Mouse (Mus musculus) limb, embryonic 11.5 days (tissue): ENCODE results near the gene Mat2b. TPM values are rescaled to one million over a fixed set of nuclear protein-coding genes. Genes with fewer than 3 reads are reported as not detected.

Experiments used
- ATAC-seq: fragments of 200-750 bp; cut with Nextera tagmentation; 2 replicates; pipeline ENCODE4 v1.8.0; 2017; ENCODE audit warnings: low read depth; ENCODE audit not compliant: insufficient number of reproducible peaks, low FRiP score, low TSS enrichment
- DNase-seq: peaks from one replicate; pipeline ENCODE4 v3.0.0-alpha.2; 2015; ENCODE audit warnings: low spot score
- H3K27ac ChIP-seq: fragments of 300-500 bp; sonication (generic); replicated peaks from 2 replicates; pipeline ENCODE4 v1.5.1; 2014; ENCODE audit warnings: low read depth, mild to moderate bottlenecking, low read length
- H3K27me3 ChIP-seq: fragments of 300-500 bp; sonication (generic); 2 replicates; pipeline ENCODE4 v1.6.1; 2014; ENCODE audit warnings: mild to moderate bottlenecking, low read length, mixed read lengths; ENCODE audit not compliant: control insufficient read depth, insufficient read depth
- H3K36me3 ChIP-seq: fragments of 300-500 bp; sonication (generic); 2 replicates; pipeline ENCODE4 v1.6.1; 2014; ENCODE audit warnings: mild to moderate bottlenecking, low read length, moderate library complexity, mixed read lengths; ENCODE audit not compliant: control insufficient read depth, insufficient read depth
- H3K4me1 ChIP-seq: fragments of 300-500 bp; sonication (generic); 2 replicates; pipeline ENCODE4 v1.6.1; 2014; ENCODE audit warnings: low read length, mixed read lengths; ENCODE audit not compliant: control insufficient read depth, insufficient read depth
- H3K4me2 ChIP-seq: fragments of 300-500 bp; sonication (generic); 2 replicates; pipeline ENCODE4 v1.6.1; 2014; ENCODE audit warnings: low read depth, mild to moderate bottlenecking, moderate library complexity; ENCODE audit not compliant: severe bottlenecking
- H3K4me3 ChIP-seq: fragments of 300-500 bp; sonication (generic); 2 replicates; pipeline ENCODE4 v1.5.1; 2014; ENCODE audit warnings: low read depth, low read length
- H3K9ac ChIP-seq: fragments of 300-500 bp; sonication (generic); 2 replicates; pipeline ENCODE4 v1.6.1; 2014; ENCODE audit warnings: mild to moderate bottlenecking, low read length
- H3K9me3 ChIP-seq: fragments of 300-500 bp; sonication (generic); 2 replicates; pipeline ENCODE4 v1.6.1; 2016; ENCODE audit warnings: low read length; ENCODE audit not compliant: control insufficient read depth
- WGBS: fragments of 180-500 bp; shearing (Covaris S2); extraction: QIAGEN DNeasy Blood & Tissue Kit; methylation state at CpG from one replicate; pipeline ENCODE4 v1.1.7; 2014; 5-methylcytosine and 5-hydroxymethylcytosine counted together
- polyA plus RNA-seq: library from polyadenylated mRNA; unstranded; fragments of >200 nt; fragmentation: Nextera tagmentation; extraction: Ambion mirVana; gene quantifications from 2 replicates; pipeline ENCODE4 v1.2.1, GENCODE M21; 2014

The Mat2b gene
- 126 and 130 TPM in 2 replicates for polyA plus RNA-seq

DNA sequence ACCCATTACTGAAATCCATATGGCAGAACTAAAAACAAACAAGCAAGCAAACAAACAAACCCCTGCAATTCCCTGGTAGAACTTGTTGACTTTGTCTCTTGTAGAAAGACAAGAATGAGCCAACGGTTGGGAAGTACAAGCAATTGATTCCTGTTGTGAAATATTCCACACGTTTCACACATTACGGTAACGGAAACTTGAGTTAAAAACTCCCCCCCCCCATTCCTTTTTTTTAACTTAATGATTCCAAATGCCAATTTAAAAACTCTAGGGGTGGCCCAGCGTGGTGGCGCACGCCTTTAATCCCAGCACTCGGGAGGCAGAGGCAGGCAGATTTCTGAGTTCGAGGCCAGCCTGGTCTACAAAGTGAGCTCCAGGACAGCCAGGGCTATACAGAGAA lies at the start of gene Mat2b:
Gene Mat2b, minus strand, starts transcription at position 101 of the 400 bp plus-strand sequence.
- H3K4me1 ChIP-seq = peaks cover 3% of the 10 kb centered on the region; the same call in 1 of the 2 replicates
- no peak for DNase-seq
- H3K9ac ChIP-seq = peak within 1 kb of the TSS; percentile 89
- peak within 1 kb of the TSS; percentile 69 for H3K4me2 ChIP-seq
- WGBS = 84% methylated on average over 9 of the region's 9 CpGs
- peak within 1 kb of the TSS; percentile 69 for H3K4me3 ChIP-seq
- no peak for ATAC-seq
- no peaks in the 10 kb centered on the region for H3K9me3 ChIP-seq
- H3K27ac ChIP-seq = peak within 1 kb of the TSS; percentile 97
- H3K36me3 ChIP-seq = no peaks in the 10 kb centered on the region
- no peaks in the 10 kb centered on the region for H3K27me3 ChIP-seq

DNA sequence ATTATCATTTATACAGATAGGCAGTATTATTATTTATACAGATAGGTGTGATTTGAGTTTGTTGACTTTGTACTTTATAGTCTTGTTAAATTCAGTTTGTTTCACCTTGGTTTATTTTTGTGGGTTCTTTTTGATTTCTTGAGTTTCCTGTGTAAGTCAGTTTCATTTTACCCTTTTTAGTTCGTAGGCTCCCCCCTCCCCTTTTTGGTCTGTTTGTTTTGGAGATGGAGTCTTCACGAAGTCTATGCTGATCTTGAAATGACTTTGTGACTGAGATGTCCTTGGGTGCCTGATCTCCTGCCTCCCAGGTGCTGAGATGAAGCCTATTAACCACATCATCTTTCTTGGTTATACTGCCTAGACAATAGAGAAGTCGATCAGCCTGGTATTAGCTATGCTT lies 49.3 kb upstream of the Mat2b start:
- no peak for DNase-seq
- no peaks in the 10 kb centered on the region for H3K4me1 ChIP-seq
- H3K36me3 ChIP-seq = no peaks in the 10 kb centered on the region
- H3K27ac ChIP-seq = no peak overlapping the region
- H3K27me3 ChIP-seq = no peaks in the 10 kb centered on the region
- no peak for ATAC-seq
- H3K9me3 ChIP-seq = no peaks in the 10 kb centered on the region
- WGBS = 85% methylated on average over 3 of the region's 3 CpGs
- no peak overlapping the region for H3K4me2 ChIP-seq
- no peak overlapping the region for H3K9ac ChIP-seq
- H3K4me3 ChIP-seq = no peak overlapping the region

DNA sequence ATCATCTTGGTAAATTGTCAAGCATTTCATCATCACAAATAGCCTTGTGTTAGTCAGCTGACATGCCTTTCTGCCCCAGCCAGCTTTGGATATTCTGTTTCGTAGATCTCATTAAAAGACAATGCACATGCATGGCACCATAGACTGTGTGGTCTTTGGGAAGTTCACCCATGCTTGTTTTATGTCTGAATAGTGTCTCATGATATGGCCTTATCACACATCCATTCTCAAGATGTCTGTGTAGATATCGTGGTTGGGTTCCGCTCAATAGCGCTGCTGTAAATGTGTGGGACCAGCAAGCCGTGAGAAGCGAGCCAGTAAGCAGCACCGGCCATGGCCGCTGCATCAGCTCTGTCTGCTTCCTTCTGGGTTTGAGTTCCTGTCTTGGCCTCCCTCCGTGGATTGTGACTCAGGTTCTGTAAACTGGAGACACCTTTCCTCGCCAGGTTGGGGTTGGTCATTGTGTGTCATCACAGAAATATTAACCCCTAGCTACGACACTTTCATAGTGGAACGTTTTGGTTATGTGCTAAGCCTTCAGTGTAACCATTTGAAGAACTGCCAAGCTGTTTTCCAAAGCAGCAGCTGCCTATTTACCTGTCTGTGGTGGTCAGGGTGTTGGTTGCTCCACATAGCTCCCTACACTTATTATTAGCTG lies 46.7 kb upstream of the Mat2b start:
- Histone ChIP-seq H3K4me3 (no peak overlapping the region), H3K4me2 (no peak overlapping the region), H3K9ac (no peak overlapping the region), H3K9me3 (no peaks in the 10 kb centered on the region), H3K27me3 (no peaks in the 10 kb centered on the region), H3K27ac (no peak overlapping the region), H3K36me3 (peaks cover 4% of the 10 kb centered on the region; the same call in 1 of the 2 replicates), H3K4me1 (no peaks in the 10 kb centered on the region)
- 89% methylated on average over 12 of the region's 12 CpGs for WGBS
- ATAC-seq (no peak), DNase-seq (no peak)

DNA sequence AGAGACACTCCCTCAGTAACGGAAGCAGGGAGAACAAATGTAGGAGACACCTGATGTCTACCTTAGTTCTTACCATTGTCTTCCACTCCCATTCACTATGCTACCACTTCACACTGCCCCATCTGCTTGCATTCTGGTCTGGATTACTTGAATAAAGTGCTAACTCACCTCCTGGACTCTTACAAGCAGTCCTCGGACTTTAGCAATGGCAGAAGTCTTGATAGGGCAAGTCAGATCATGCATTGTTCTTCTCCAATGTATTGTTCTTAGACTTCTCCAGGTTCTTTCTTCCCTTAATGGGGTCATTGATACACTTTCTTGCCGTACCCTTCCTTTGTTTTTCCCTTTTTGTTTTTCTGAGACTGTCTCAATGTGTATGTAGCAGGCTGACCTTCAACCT lies 42.4 kb upstream of the Mat2b start:
- Histone ChIP-seq H3K36me3 (peaks cover 5% of the 10 kb centered on the region; the same call in 1 of the 2 replicates), H3K9ac (no peak overlapping the region), H3K4me1 (no peaks in the 10 kb centered on the region), H3K4me2 (no peak overlapping the region), H3K27ac (no peak overlapping the region), H3K4me3 (no peak overlapping the region), H3K27me3 (no peaks in the 10 kb centered on the region), H3K9me3 (no peaks in the 10 kb centered on the region)
- 95% methylated on average over 3 of the region's 3 CpGs for WGBS
- ATAC-seq (no peak), DNase-seq (no peak)

DNA sequence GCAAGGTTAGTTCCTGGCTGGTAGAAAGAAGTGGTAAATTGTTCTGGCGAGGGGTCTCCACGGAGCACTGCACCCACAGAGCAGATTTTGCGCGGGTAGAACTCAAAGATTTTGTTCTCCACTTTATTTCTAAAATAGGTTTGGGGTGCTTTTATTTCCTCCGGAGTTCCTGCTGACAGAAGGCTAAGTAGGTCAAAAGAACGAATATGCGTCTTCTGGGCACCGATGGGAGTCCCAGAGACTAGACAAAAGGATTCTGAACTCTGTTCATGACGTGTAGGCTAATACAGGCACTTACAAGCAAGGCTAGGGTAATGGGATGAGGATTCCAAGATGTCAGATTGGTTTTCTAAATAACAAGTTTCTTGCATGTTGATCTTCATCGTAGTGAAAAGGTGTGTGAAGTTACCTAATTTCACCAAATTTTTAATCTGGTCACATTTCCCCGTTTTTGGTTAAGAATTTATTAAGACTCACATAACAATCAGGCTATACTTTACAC lies 39.3 kb upstream of the Mat2b start:
- 6% methylated on average over 11 of the region's 11 CpGs for WGBS
- no peak for DNase-seq
- H3K4me1 ChIP-seq = no peaks in the 10 kb centered on the region
- no peaks in the 10 kb centered on the region for H3K9me3 ChIP-seq
- peak overlapping the region; percentile 54 for H3K4me2 ChIP-seq
- no peak for ATAC-seq
- peak overlapping the region; percentile 84 for H3K9ac ChIP-seq
- peak overlapping the region; percentile 68 for H3K4me3 ChIP-seq
- H3K27me3 ChIP-seq = no peaks in the 10 kb centered on the region
- peaks cover 5% of the 10 kb centered on the region; the same call in 1 of the 2 replicates for H3K36me3 ChIP-seq
- H3K27ac ChIP-seq = peak overlapping the region; percentile 73; the same call in 1 of the 2 replicates

DNA sequence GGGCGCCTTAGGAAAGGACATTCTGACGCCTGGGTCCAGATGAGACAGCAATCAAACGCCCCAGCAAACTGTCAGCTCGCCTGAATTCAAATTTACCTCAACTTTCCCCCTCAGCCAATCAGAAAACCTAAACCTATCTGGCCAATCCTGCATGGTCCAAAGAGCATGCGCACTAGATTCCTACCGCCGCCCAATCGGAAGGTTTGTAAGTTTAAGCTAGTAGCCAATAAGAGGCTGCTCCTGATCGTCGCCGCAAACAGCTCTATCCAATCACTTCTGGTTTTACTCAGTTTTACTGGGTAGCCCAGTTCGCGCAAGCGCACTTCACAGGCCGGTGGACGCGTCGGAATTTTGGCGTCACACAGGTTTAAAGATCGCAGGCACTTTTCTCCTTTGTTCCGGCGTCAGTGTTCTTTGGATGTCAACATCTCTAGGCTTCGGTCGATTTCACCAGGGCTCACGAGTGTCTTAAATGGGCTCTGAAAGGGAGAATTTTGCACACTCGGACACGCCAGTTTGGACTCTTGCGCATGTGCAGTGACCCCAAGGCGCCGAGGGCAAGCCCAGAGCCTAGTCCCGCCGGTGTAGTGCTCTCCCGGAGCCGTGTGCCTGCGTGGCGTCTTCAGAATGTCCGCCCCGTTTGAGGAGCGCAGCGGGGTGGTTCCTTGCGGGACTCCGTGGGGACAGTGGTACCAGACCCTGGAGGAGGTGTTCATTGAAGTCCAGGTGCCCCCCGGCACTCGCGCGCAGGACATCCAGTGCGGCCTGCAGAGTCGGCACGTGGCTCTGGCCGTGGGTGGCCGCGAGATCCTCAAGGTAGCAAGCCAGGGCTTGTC lies 38.6 kb upstream of the Mat2b start, which contains the start of the genes Hmmr and Nudcd2:
Gene Hmmr, minus strand, starts transcription at position 84 of the 836 bp plus-strand sequence.
Gene Nudcd2, plus strand, starts transcription at position 329 of the 836 bp plus-strand sequence.
- H3K9ac ChIP-seq = peak within 1 kb of the TSS; percentile 84
- WGBS = under 1% methylated on average over 52 of the region's 52 CpGs
- DNase-seq = peak; percentile 93
- no peaks in the 10 kb centered on the region for H3K27me3 ChIP-seq
- peak within 1 kb of the TSS; percentile 73 for H3K27ac ChIP-seq
- no peaks in the 10 kb centered on the region for H3K4me1 ChIP-seq
- peaks cover 8% of the 10 kb centered on the region; the same call in 1 of the 2 replicates for H3K36me3 ChIP-seq
- H3K4me2 ChIP-seq = peak within 1 kb of the TSS; percentile 69
- ATAC-seq = peak; percentile 99
- H3K4me3 ChIP-seq = peak within 1 kb of the TSS; percentile 68
- H3K9me3 ChIP-seq = no peaks in the 10 kb centered on the region

DNA sequence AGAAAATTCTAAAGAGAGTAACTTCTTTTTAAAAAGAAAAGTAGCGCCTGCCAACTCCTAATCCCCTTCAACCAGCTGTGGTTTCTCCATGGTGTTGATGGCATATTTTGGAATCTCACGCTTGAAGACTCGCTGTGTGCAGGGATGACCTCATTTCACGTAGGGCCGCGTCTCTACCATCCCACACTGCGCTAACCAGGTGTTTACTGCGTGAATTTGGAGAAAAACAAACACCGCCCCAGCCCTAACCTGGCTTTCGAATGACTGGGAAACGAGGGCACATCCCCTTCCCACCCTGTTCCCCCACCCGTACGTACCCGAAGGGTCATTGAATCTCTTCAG lies 38.0 kb upstream of the Mat2b start:
- DNase-seq (no peak), ATAC-seq (peak; percentile 28)
- under 1% methylated on average over 14 of the region's 14 CpGs for WGBS
- H3K9ac ChIP-seq = peak overlapping the region; percentile 64
- peak overlapping the region; percentile 69 for H3K4me2 ChIP-seq
- no peak overlapping the region for H3K27ac ChIP-seq
- no peaks in the 10 kb centered on the region for H3K4me1 ChIP-seq
- no peaks in the 10 kb centered on the region for H3K9me3 ChIP-seq
- H3K4me3 ChIP-seq = peak overlapping the region; percentile 68
- no peaks in the 10 kb centered on the region for H3K27me3 ChIP-seq
- H3K36me3 ChIP-seq = peaks cover 6% of the 10 kb centered on the region; the same call in 1 of the 2 replicates

DNA sequence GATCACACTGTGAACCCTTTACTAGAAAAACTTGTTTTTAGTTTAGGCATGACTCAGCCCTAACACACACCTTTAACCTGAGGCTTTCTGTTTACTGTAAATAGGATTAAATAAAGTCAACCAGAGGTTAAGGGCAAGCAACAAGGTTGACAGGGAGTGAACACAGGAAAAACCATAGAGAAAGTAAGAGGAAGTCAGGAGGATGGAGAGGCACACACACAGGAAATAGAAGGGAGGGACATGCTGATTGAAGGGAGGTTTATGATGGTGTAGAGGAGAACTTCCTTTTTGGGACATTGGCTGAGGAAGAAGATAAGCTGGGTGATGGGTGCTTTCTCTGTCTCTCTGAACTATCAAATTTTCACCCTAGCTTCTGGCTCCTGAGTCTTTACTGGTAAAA lies 23.3 kb upstream of the Mat2b start:
- Histone ChIP-seq H3K27ac (no peak overlapping the region), H3K9ac (no peak overlapping the region), H3K4me3 (no peak overlapping the region), H3K9me3 (no peaks in the 10 kb centered on the region), H3K27me3 (no peaks in the 10 kb centered on the region), H3K36me3 (peaks cover 34% of the 10 kb centered on the region), H3K4me2 (no peak overlapping the region), H3K4me1 (no peaks in the 10 kb centered on the region)
- no peak for ATAC-seq
- DNase-seq = no peak
